In genomic region chr10:11344536-11345468, GRCm38 (mm10) we compare ENCODE assay signal across 8 mouse cellular contexts. TPM values are rescaled to one million over a fixed set of nuclear protein-coding genes. Genes with fewer than 3 reads are reported as not detected.
DNase-seq lines count a peak whose midpoint lies in the region; ATAC-seq and TF ChIP-seq lines count a peak whose summit lies in the region.

No protein-coding gene starts in this region.

- H3K36me3 ChIP-seq in heart, embryonic 16.5 days (ENCODE audit: control insufficient read depth, insufficient read depth) = no peaks in the 10 kb centered on the region
- H3K36me3 ChIP-seq in CH12.LX (replicated peaks in 1 of 2; ENCODE audit: control insufficient read depth in 1 of 2, insufficient read depth in 1 of 2, low read length in 1 of 2) = no peaks in the 10 kb centered on the region
- H3K36me3 ChIP-seq in lung, embryonic 14.5 days (ENCODE audit: insufficient read depth) = no peaks in the 10 kb centered on the region
- H3K36me3 ChIP-seq in forebrain, embryonic 15.5 days = no peaks in the 10 kb centered on the region

- peak overlapping the region; percentile 15; the same call in 1 of the 2 replicates for H3K4me2 ChIP-seq in heart, embryonic 16.5 days (ENCODE audit: low read depth, low read length)
- no peak overlapping the region for H3K4me2 ChIP-seq in CH12.LX (ENCODE audit: insufficient read depth, low read depth, poor library complexity, severe bottlenecking)
- H3K4me2 ChIP-seq in lung, embryonic 14.5 days = no peak overlapping the region; the same call in 1 of the 2 replicates
- H3K4me2 ChIP-seq in forebrain, embryonic 15.5 days (replicated peaks) = no peak overlapping the region

- H3K27ac ChIP-seq in heart, embryonic 16.5 days (ENCODE audit: low read length) = no peak overlapping the region
- no peak overlapping the region for H3K27ac ChIP-seq in CH12.LX (ENCODE audit: insufficient read depth, low read depth)
- H3K27ac ChIP-seq in lung, embryonic 14.5 days (ENCODE audit: low read depth) = no peak overlapping the region
- no peak overlapping the region for H3K27ac ChIP-seq in forebrain, embryonic 15.5 days (replicated peaks)

- dilution Hi-C loops in CH12.LX (cut with MboI; ENCODE audit: extremely low pct_ligation_motif_present, extremely low pct_unique_long_range_greater_than_20kb, low sequenced_read_pairs) = no loop called here

- TF ChIP-seq EP300 in CH12.LX (IDR thresholded peaks at IDR 0.05; ENCODE audit: low read length) = no peak

- TF ChIP-seq RAD21 in CH12.LX (IDR thresholded peaks at IDR 0.05; ENCODE audit: low read depth, low read length) = peak; percentile 35

- H3K79me2 ChIP-seq in CH12.LX (replicated peaks; ENCODE audit: control insufficient read depth, extremely low read depth, insufficient read depth, poor library complexity, severe bottlenecking) = no peaks in the 10 kb centered on the region

- TF ChIP-seq POLR2A in CH12.LX (IDR thresholded peaks at IDR 0.05; ENCODE audit: low read depth, low read length) = no peak
- TF ChIP-seq POLR2A in brain, embryonic 14.5 days (IDR thresholded peaks at IDR 0.05; ENCODE audit: borderline replicate concordance, extremely low read depth, insufficient read depth, insufficient read length, poor library complexity, severe bottlenecking) = no peak

- H3K9ac ChIP-seq in heart, embryonic 16.5 days (ENCODE audit: low read length) = no peak overlapping the region
- H3K9ac ChIP-seq in CH12.LX (ENCODE audit: insufficient read depth, low read depth) = no peak overlapping the region
- H3K9ac ChIP-seq in lung, embryonic 14.5 days = no peak overlapping the region
- H3K9ac ChIP-seq in forebrain, embryonic 15.5 days (replicated peaks) = no peak overlapping the region

- H3K4me1 ChIP-seq in heart, embryonic 16.5 days (ENCODE audit: control insufficient read depth, insufficient read depth, low read length) = 0 out of 2 replicates have a peak, but pooled peaks cover 3% of the 10 kb centered on the region
- no peaks in the 10 kb centered on the region for H3K4me1 ChIP-seq in CH12.LX (ENCODE audit: control insufficient read depth in 1 of 2, insufficient read depth in 2 of 2)
- no peaks in the 10 kb centered on the region for H3K4me1 ChIP-seq in lung, embryonic 14.5 days (ENCODE audit: insufficient read depth)
- peaks cover 7% of the 10 kb centered on the region for H3K4me1 ChIP-seq in forebrain, embryonic 15.5 days

- DNase-seq in heart, adult 8-10 months (ENCODE audit: low spot score) = no peak
- no peak for DNase-seq in CH12.LX (ENCODE audit: extremely low read depth)
- DNase-seq in brain, embryonic 14.5 days (ENCODE audit: low read depth) = peak; percentile 17
- peak; percentile 35 for DNase-seq in lung, embryonic 14.5 days
- DNase-seq in urinary bladder, adult 18-20 months (ENCODE audit: low spot score in 2 of 2) = no peak
- DNase-seq in B cell, adult 2 months = no peak

- TF ChIP-seq CTCF in CH12.LX (conservative IDR thresholded peaks at IDR 0.05 in 1 of 2, IDR thresholded peaks at IDR 0.05 in 1 of 2; ENCODE audit: low read depth in 2 of 2, low read length in 2 of 2) = peak in 1 of 2 experiments; percentile 21; a peak in 1 of 4 replicates
- no peak for TF ChIP-seq CTCF in brain, embryonic 14.5 days (IDR thresholded peaks at IDR 0.05; ENCODE audit: borderline replicate concordance, extremely low read depth, insufficient read depth, insufficient read length)
- no peak for TF ChIP-seq CTCF in lung, embryonic 14.5 days (IDR thresholded peaks at IDR 0.05; ENCODE audit: low read depth)

- ATAC-seq in heart, embryonic 16.5 days (replicated peaks; ENCODE audit: extremely low read depth, insufficient read depth, low FRiP score) = no peak
- no peak for ATAC-seq in lung, embryonic 14.5 days (ENCODE audit: insufficient read depth)
- ATAC-seq in forebrain, embryonic 15.5 days (replicated peaks) = no peak

- no peaks in the 10 kb centered on the region for H3K27me3 ChIP-seq in heart, embryonic 16.5 days (ENCODE audit: control insufficient read depth, insufficient read depth, low read length)
- H3K27me3 ChIP-seq in CH12.LX (replicated peaks) = no peaks in the 10 kb centered on the region
- H3K27me3 ChIP-seq in lung, embryonic 14.5 days (ENCODE audit: insufficient read depth, low read length) = no peaks in the 10 kb centered on the region
- no peaks in the 10 kb centered on the region for H3K27me3 ChIP-seq in forebrain, embryonic 15.5 days

- no peaks in the 10 kb centered on the region for H3K9me3 ChIP-seq in heart, embryonic 16.5 days (replicated peaks; ENCODE audit: control insufficient read depth, low read length)
- H3K9me3 ChIP-seq in CH12.LX (replicated peaks; ENCODE audit: low read length) = no peaks in the 10 kb centered on the region
- no peaks in the 10 kb centered on the region for H3K9me3 ChIP-seq in lung, embryonic 14.5 days (ENCODE audit: low read depth, low read length)
- no peaks in the 10 kb centered on the region for H3K9me3 ChIP-seq in forebrain, embryonic 15.5 days

- 76% methylated on average over 18 of the region's 18 CpGs for WGBS in heart, embryonic 16.5 days
- WGBS in lung, embryonic 14.5 days = 70% methylated on average over 18 of the region's 18 CpGs
- 77% methylated on average over 18 of the region's 18 CpGs for WGBS in forebrain, embryonic 15.5 days

- in situ Hi-C loops in CH12.LX (cut with MboI; ENCODE audit: low pct_ligation_motif_present, low pct_unique_long_range_greater_than_20kb, low sequenced_read_pairs) = no loop called here

- no peak overlapping the region for H3K4me3 ChIP-seq in heart, embryonic 16.5 days (ENCODE audit: low read length)
- H3K4me3 ChIP-seq in CH12.LX (replicated peaks in 1 of 3; ENCODE audit: low read depth in 2 of 3, low read length in 2 of 3, poor library complexity in 1 of 3) = no peak overlapping the region
- H3K4me3 ChIP-seq in lung, embryonic 14.5 days (ENCODE audit: low read depth, low read length) = no peak overlapping the region
- no peak overlapping the region for H3K4me3 ChIP-seq in forebrain, embryonic 15.5 days

TF ChIP-seq in CH12.LX, 34 proteins besides CTCF, POLR2A, EP300 and RAD21:
- no peak for TF ChIP-seq E2F4 (IDR thresholded peaks at IDR 0.05; ENCODE audit: insufficient replicate concordance, low read depth, low read length)
- TF ChIP-seq JUN (IDR thresholded peaks at IDR 0.05; ENCODE audit: insufficient read depth, low read depth, low read length) = no peak
- TF ChIP-seq ZC3H11A (IDR thresholded peaks at IDR 0.05; ENCODE audit: low read depth, low read length) = no peak
- no peak for TF ChIP-seq CHD1 (IDR thresholded peaks at IDR 0.05; ENCODE audit: low read depth, low read length)
- TF ChIP-seq MAZ (IDR thresholded peaks at IDR 0.05; ENCODE audit: low read depth, low read length) = no peak
- no peak for TF ChIP-seq MYC (IDR thresholded peaks at IDR 0.05; ENCODE audit: low read depth, low read length)
- no peak for TF ChIP-seq UBTF (IDR thresholded peaks at IDR 0.05; ENCODE audit: low read depth, low read length)
- TF ChIP-seq MEF2A (IDR thresholded peaks at IDR 0.05; ENCODE audit: borderline replicate concordance, low read depth, low read length) = no peak
- TF ChIP-seq CHD2 (IDR thresholded peaks at IDR 0.05; ENCODE audit: low read length) = no peak
- TF ChIP-seq ELF1 (IDR thresholded peaks at IDR 0.05; ENCODE audit: low read depth, low read length) = no peak
- no peak for TF ChIP-seq JUND (conservative IDR thresholded peaks at IDR 0.05; ENCODE audit: low read depth, low read length)
- TF ChIP-seq IRF4 (IDR thresholded peaks at IDR 0.05; ENCODE audit: low read depth, low read length) = no peak
- no peak for TF ChIP-seq MAX (IDR thresholded peaks at IDR 0.05; ENCODE audit: low read length)
- no peak for TF ChIP-seq RCOR1 (conservative IDR thresholded peaks at IDR 0.05; ENCODE audit: low read depth, low read length)
- TF ChIP-seq ZKSCAN1 (IDR thresholded peaks at IDR 0.05; ENCODE audit: borderline replicate concordance, low read depth, low read length) = no peak

RNA-seq across cellular contexts. Expression of gene Epm2a, which starts 1.6 kb away (rescaled TPM):
- polyA plus RNA-seq in heart, embryonic 16.5 days (2015; fragmentation: Nextera tagmentation; extraction: Ambion mirVana) = 0.46 and 0.91 TPM in 2 replicates
- 10 to 100 TPM; 36.9 to 42.7 (median 41.1) TPM for total RNA-seq in heart, adult 8-10 months (2022)
- total RNA-seq in CH12.LX (2012; rRNA removed) (not detected in 2 replicates), CH12.LX (2014; rRNA removed) (not detected in 2 replicates)
- polyA plus RNA-seq in CH12.LX (2012; ENCODE audit: insufficient read length, low read depth) = not detected in 2 replicates
- 3.7 and 6.5 TPM in 2 replicates for polyA plus RNA-seq in brain, embryonic 14.5 days (2012; rRNA removed)
- polyA plus RNA-seq in lung, embryonic 14.5 days (2014; fragmentation: Nextera tagmentation; extraction: Ambion mirVana) = 0.46 and 0.59 TPM in 2 replicates
- 0.48 and 0.63 TPM in 2 replicates for polyA plus RNA-seq in forebrain, embryonic 15.5 days (2015; fragmentation: Nextera tagmentation; extraction: Ambion mirVana)

Comparison
In these comparisons a context has a peak if more than half of its experiments do, and no peak if none do; other contexts are left out.
1. DNase-seq: peak in brain, embryonic 14.5 days (single experiment) and lung, embryonic 14.5 days (single experiment); none in heart, adult 8-10 months (single experiment), CH12.LX (single experiment), urinary bladder, adult 18-20 months (0 of 2) and B cell, adult 2 months (0 of 2).